ENCODE assay signal across 10 mouse cellular contexts in genomic region chr4:99574021-99574531, GRCm38 (mm10).
DNase-seq lines count a peak whose midpoint lies in the region; ATAC-seq lines count a peak whose summit lies in the region.
"Had no signal": no experiment of that assay in that cellular context is flagged by ENCODE, and none has a peak within 500 bp of the region (broad histone marks: within the 10 kb centered on the region; RNA-seq: fewer than 3 reads in every experiment).

No protein-coding gene starts in this region.

- peak; percentile 93 for DNase-seq in midbrain, embryonic 11.5 days (ENCODE audit: low spot score, missing footprints)
- peak; percentile 10 for DNase-seq in embryonic facial prominence, embryonic 14.5 days (ENCODE audit: low spot score)
- peak; percentile 32 for DNase-seq in hindbrain, embryonic 14.5 days (ENCODE audit: low spot score)
- peak; percentile 70 for DNase-seq in retina, postnatal 1 day
- DNase-seq in thymus, postnatal 0 days (ENCODE audit: low spot score) = no peak
- no peak for DNase-seq in layer of hippocampus, postnatal 14 days (ENCODE audit: low spot score in 2 of 2)
- DNase-seq: adrenal gland, postnatal 10 days had no signal

- no peak overlapping the region for H3K4me3 ChIP-seq in midbrain, embryonic 11.5 days (ENCODE audit: low read depth, low read length)
- H3K4me3 ChIP-seq in midbrain, embryonic 16.5 days (ENCODE audit: low read depth, low read length) = no peak overlapping the region
- H3K4me3 ChIP-seq in embryonic facial prominence, embryonic 14.5 days (ENCODE audit: low read depth, low read length) = no peak overlapping the region
- no peak overlapping the region for H3K4me3 ChIP-seq in hindbrain, embryonic 14.5 days (replicated peaks; ENCODE audit: low read length)

- H3K27me3 ChIP-seq in midbrain, embryonic 11.5 days (ENCODE audit: control insufficient read depth, insufficient read depth, low read length) = peaks cover 77% of the 10 kb centered on the region
- peaks cover 61% of the 10 kb centered on the region for H3K27me3 ChIP-seq in midbrain, embryonic 16.5 days (ENCODE audit: control insufficient read depth, insufficient read depth, low read depth, low read length)
- peaks cover 27% of the 10 kb centered on the region; the same call in 1 of the 2 replicates for H3K27me3 ChIP-seq in embryonic facial prominence, embryonic 14.5 days (replicated peaks; ENCODE audit: control insufficient read depth, insufficient read depth, low read length)
- H3K27me3 ChIP-seq in hindbrain, embryonic 14.5 days (ENCODE audit: control insufficient read depth, insufficient read depth, low read length) = peaks cover 65% of the 10 kb centered on the region
- H3K27me3 ChIP-seq: CH12.LX had no signal

- no peaks in the 10 kb centered on the region for H3K36me3 ChIP-seq in midbrain, embryonic 11.5 days (ENCODE audit: control insufficient read depth, insufficient read depth, low read length)
- no peaks in the 10 kb centered on the region for H3K36me3 ChIP-seq in midbrain, embryonic 16.5 days (ENCODE audit: control insufficient read depth, insufficient read depth, low read length)
- H3K36me3 ChIP-seq in embryonic facial prominence, embryonic 14.5 days (ENCODE audit: control insufficient read depth, insufficient read depth, low read length) = no peaks in the 10 kb centered on the region
- no peaks in the 10 kb centered on the region for H3K36me3 ChIP-seq in hindbrain, embryonic 14.5 days (replicated peaks; ENCODE audit: control insufficient read depth, insufficient read depth)

- WGBS in midbrain, embryonic 11.5 days = 11% methylated on average over 11 of the region's 11 CpGs
- WGBS in midbrain, embryonic 16.5 days = 5% methylated on average over 11 of the region's 11 CpGs
- 47% methylated on average over 11 of the region's 11 CpGs for WGBS in embryonic facial prominence, embryonic 14.5 days
- WGBS in hindbrain, embryonic 14.5 days = 11% methylated on average over 11 of the region's 11 CpGs

- ATAC-seq in midbrain, embryonic 11.5 days (ENCODE audit: low FRiP score) = peak; percentile 81
- ATAC-seq in midbrain, embryonic 16.5 days = no peak
- no peak for ATAC-seq in embryonic facial prominence, embryonic 14.5 days (ENCODE audit: low read depth)
- ATAC-seq in hindbrain, embryonic 14.5 days (ENCODE audit: low FRiP score) = peak; percentile 62; the same call in 1 of the 2 replicates

- H3K9me3 ChIP-seq in midbrain, embryonic 11.5 days (ENCODE audit: control insufficient read depth, low read length) = no peaks in the 10 kb centered on the region
- no peaks in the 10 kb centered on the region for H3K9me3 ChIP-seq in midbrain, embryonic 16.5 days (replicated peaks; ENCODE audit: control insufficient read depth, low read length, poor library complexity, severe bottlenecking)
- no peaks in the 10 kb centered on the region for H3K9me3 ChIP-seq in embryonic facial prominence, embryonic 14.5 days (ENCODE audit: control insufficient read depth, low read length)
- no peaks in the 10 kb centered on the region for H3K9me3 ChIP-seq in hindbrain, embryonic 14.5 days (ENCODE audit: control insufficient read depth, low read length)

- no peak overlapping the region for H3K4me2 ChIP-seq in midbrain, embryonic 11.5 days
- H3K4me2 ChIP-seq in midbrain, embryonic 16.5 days (ENCODE audit: low read length) = no peak overlapping the region
- H3K4me2 ChIP-seq in embryonic facial prominence, embryonic 14.5 days (ENCODE audit: low read depth, low read length) = no peak overlapping the region
- H3K4me2 ChIP-seq in hindbrain, embryonic 14.5 days (replicated peaks) = 0 out of 2 replicates have a peak overlapping the region, but pooled peaks have one; percentile 6

- H3K9ac ChIP-seq in midbrain, embryonic 11.5 days (ENCODE audit: low read length) = no peak overlapping the region
- H3K9ac ChIP-seq in midbrain, embryonic 16.5 days (ENCODE audit: low read depth, low read length) = no peak overlapping the region
- H3K9ac ChIP-seq in embryonic facial prominence, embryonic 14.5 days (ENCODE audit: low read depth, low read length) = no peak overlapping the region
- H3K9ac ChIP-seq in hindbrain, embryonic 14.5 days = no peak overlapping the region

- H3K27ac ChIP-seq in midbrain, embryonic 11.5 days (ENCODE audit: low read depth, low read length) = no peak overlapping the region
- no peak overlapping the region for H3K27ac ChIP-seq in midbrain, embryonic 16.5 days (ENCODE audit: low read length)
- H3K27ac ChIP-seq in embryonic facial prominence, embryonic 14.5 days (replicated peaks; ENCODE audit: low read depth, low read length) = no peak overlapping the region
- H3K27ac ChIP-seq in hindbrain, embryonic 14.5 days = no peak overlapping the region
- H3K27ac ChIP-seq: stomach, postnatal 0 days had no signal

- H3K4me1 ChIP-seq in midbrain, embryonic 11.5 days (ENCODE audit: control insufficient read depth, insufficient read depth, low read length) = peaks cover 14% of the 10 kb centered on the region
- H3K4me1 ChIP-seq in midbrain, embryonic 16.5 days (ENCODE audit: control insufficient read depth, insufficient read depth, low read length) = peaks cover 15% of the 10 kb centered on the region
- peaks cover 8% of the 10 kb centered on the region for H3K4me1 ChIP-seq in embryonic facial prominence, embryonic 14.5 days (ENCODE audit: control insufficient read depth, insufficient read depth, low read length)
- peaks cover 10% of the 10 kb centered on the region for H3K4me1 ChIP-seq in hindbrain, embryonic 14.5 days (replicated peaks; ENCODE audit: control insufficient read depth, insufficient read depth, low read length)

Comparison
In these comparisons a context has a peak if more than half of its experiments do, and no peak if none do; other contexts are left out.
1. ATAC-seq: peak in midbrain, embryonic 11.5 days (single experiment) and hindbrain, embryonic 14.5 days (single experiment); none in midbrain, embryonic 16.5 days (single experiment) and embryonic facial prominence, embryonic 14.5 days (single experiment).
2. DNase-seq: peak in midbrain, embryonic 11.5 days (single experiment), embryonic facial prominence, embryonic 14.5 days (single experiment), hindbrain, embryonic 14.5 days (single experiment) and retina, postnatal 1 day (single experiment); none in thymus, postnatal 0 days (single experiment) and layer of hippocampus, postnatal 14 days (0 of 2).